Mouse (Mus musculus) heart, adult 2 months (tissue): ENCODE measurements at regions not wholly inside any gene's neighbourhood (a gene's known extent, or its start where the extent isn't known, plus 50 kb on each side); places are given as distances from the start of the nearest gene placed in this dataset.
"Not testable (repeated sequence)": the region's sequence is repeated elsewhere in the genome, so short reads cannot be mapped to it uniquely, and the experiment has no call there.

Experiments
- DNase-seq, 2 experiments: peaks; one replicate each; pipeline ENCODE4 v3.0.0; 2021
- H3K27ac ChIP-seq: fragments of 200-600 bp; 2 replicates; pipeline ENCODE4 v1.8.1; 2022
- H3K27me3 ChIP-seq: fragments of 200-500 bp; 2 replicates; pipeline ENCODE4 v1.6.1; 2012; ENCODE audit warnings: mild to moderate bottlenecking, low read length, inconsistent platforms, mixed read lengths; ENCODE audit not compliant: control insufficient read depth, insufficient read depth
- H3K36me3 ChIP-seq: fragments of 200-500 bp; 2 replicates; pipeline ENCODE4 v1.6.1; 2012; ENCODE audit warnings: low read length, inconsistent platforms; ENCODE audit not compliant: control insufficient read depth, insufficient read depth
- H3K4me1 ChIP-seq: fragments of 200-500 bp; 2 replicates; pipeline ENCODE4 v1.6.1; 2011; ENCODE audit warnings: low read length; ENCODE audit not compliant: control insufficient read depth, insufficient read depth
- H3K4me3 ChIP-seq: fragments of 200-600 bp; 2 replicates; pipeline ENCODE4 v1.8.1; 2022
- H3K79me2 ChIP-seq: fragments of 200-500 bp; replicated peaks from 2 replicates; pipeline ENCODE4 v1.6.1; 2012; ENCODE audit warnings: mild to moderate bottlenecking, inconsistent platforms, low read length, moderate library complexity, mixed read lengths; ENCODE audit not compliant: control insufficient read depth, insufficient read depth
- H3K9ac ChIP-seq: fragments of 200-500 bp; 2 replicates; pipeline ENCODE4 v1.6.1; 2012; ENCODE audit warnings: low read depth, mild to moderate bottlenecking, control low read depth, inconsistent platforms, low read length, mixed read lengths
- CTCF ChIP-seq: fragments of 200-600 bp; IDR thresholded peaks from 2 replicates; pipeline ENCODE4 v1.8.1; 2022; ENCODE audit warnings: antibody characterized with exemption, mild to moderate bottlenecking, moderate library complexity
- EP300 ChIP-seq: fragments of 200-500 bp; IDR thresholded peaks from 2 replicates; pipeline ENCODE4 v1.6.1; 2011; ENCODE audit warnings: low read depth, low read length, control low read depth; ENCODE audit not compliant: insufficient read depth
- POLR2A ChIP-seq: fragments of 200-500 bp; IDR thresholded peaks from 2 replicates; pipeline ENCODE4 v1.6.1; 2011; ENCODE audit warnings: mild to moderate bottlenecking, low read depth, low read length, control low read depth; ENCODE audit not compliant: insufficient read depth
- WGBS: fragments of 180-500 bp; shearing (Covaris S2); methylation state at CpG from one replicate; pipeline ENCODE4 v1.1.7; 2018; 5-methylcytosine and 5-hydroxymethylcytosine counted together
- intact Hi-C: fragments of 180-260 bp; cut with DNase I; formaldehyde crosslinking; loops from one replicate; pipeline ENCODE4 v1.15.1; 2025

GRCm38 (mm10) chr15:96799228-96799627 lies 99.7 kb upstream of the Slc38a2 start:
- Histone ChIP-seq H3K9ac (no peak overlapping the region), H3K27ac (peak overlapping the region; percentile 38), H3K4me3 (no peak overlapping the region), H3K79me2 (no peaks in the 10 kb centered on the region), H3K36me3 (peaks cover 5% of the 10 kb centered on the region), H3K27me3 (no peaks in the 10 kb centered on the region), H3K4me1 (peaks cover 8% of the 10 kb centered on the region)
- peak in 1 of 2 experiments; percentile 45 for DNase-seq
- WGBS = 47% methylated on average over 12 of the region's 12 CpGs
- TF ChIP-seq POLR2A = no peak
- TF ChIP-seq CTCF = no peak
- no peak for TF ChIP-seq EP300
- intact Hi-C loops = loop anchor here (5.0 kb wide), 1 partner anchor 102 kb away; the partner anchor contains the start of gene Slc38a2

GRCm38 (mm10) chr15:96797615-96798270 lies 98.2 kb upstream of the Slc38a2 start:
- 24% methylated on average over 4 of the region's 4 CpGs for WGBS
- intact Hi-C loops = loop anchor here (5.0 kb wide), 1 partner anchor 100 kb away; the partner anchor contains the start of gene Slc38a2
- H3K4me1 ChIP-seq = peaks cover 8% of the 10 kb centered on the region

DNA sequence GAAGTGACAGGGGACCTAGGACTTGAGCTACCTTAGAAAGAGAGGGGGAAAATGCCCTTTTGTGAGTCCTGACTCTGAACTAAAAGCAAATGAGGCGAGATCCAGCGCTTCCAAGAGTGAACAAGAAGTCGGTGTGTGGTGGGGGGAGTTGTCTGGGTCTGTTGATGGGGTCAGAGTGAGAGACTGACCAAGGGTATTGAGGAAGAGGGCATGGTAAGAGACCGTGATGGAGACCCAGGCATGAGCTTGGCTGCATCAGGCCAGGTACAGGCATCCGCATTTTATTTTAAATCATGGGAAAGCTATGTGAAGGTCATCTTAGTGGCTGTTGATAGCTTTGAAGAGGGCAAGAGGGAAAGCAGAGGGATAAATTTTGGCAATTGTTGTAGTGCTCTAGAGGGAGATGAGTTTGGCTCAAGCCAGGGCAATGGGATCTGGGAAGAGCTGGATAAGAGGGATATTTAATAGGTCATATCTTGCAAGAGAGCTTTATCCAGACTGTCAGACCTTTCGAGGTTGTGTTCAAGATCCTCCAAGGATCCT lies 94.7 kb upstream of the Slc38a2 start:
- Histone ChIP-seq H3K27me3 (no peaks in the 10 kb centered on the region), H3K36me3 (peaks cover 5% of the 10 kb centered on the region), H3K4me1 (peaks cover 9% of the 10 kb centered on the region), H3K79me2 (no peaks in the 10 kb centered on the region), H3K27ac (peak overlapping the region; percentile 39), H3K4me3 (no peak overlapping the region), H3K9ac (no peak overlapping the region)
- no peak for DNase-seq
- TF ChIP-seq CTCF = no peak
- TF ChIP-seq POLR2A = no peak
- TF ChIP-seq EP300 = no peak
- intact Hi-C loops = loop anchor here (5.0 kb wide), 1 partner anchor 42 kb away; no protein-coding TSS in a partner anchor
- 71% methylated on average over 6 of the region's 6 CpGs for WGBS

More at GRCm38 (mm10) chr15:96797615-96798270, 98.2 kb upstream of the Slc38a2 start:
- Histone ChIP-seq H3K27ac (peak overlapping the region; percentile 42), H3K9ac (no peak overlapping the region), H3K36me3 (peaks cover 5% of the 10 kb centered on the region), H3K27me3 (no peaks in the 10 kb centered on the region), H3K4me3 (no peak overlapping the region), H3K79me2 (no peaks in the 10 kb centered on the region)
- no peak for DNase-seq
- TF ChIP-seq EP300 (no peak), POLR2A (no peak), CTCF (no peak)

DNA sequence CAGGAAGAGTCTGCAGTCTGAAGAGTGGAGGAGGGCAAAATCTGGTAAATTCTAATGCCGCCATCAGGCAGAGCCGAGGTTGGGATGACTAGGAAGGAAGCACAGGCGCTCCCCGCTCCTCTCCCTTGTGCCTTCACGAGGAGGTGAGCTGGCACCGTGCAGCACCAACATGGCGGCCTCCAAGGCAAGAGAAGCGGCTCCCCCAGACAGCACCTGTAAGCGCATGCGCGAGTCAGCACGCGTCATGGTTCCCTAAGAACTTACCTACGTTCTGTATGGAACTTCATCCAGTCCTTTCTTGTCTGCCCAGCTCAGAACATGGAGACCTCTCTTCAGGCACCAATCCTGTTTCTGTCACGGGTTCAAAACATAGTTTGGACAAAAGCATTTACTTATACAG lies 93.7 kb upstream of the Slc38a2 start:
- H3K4me3 ChIP-seq = no peak overlapping the region
- no peaks in the 10 kb centered on the region for H3K79me2 ChIP-seq
- no peak overlapping the region for H3K9ac ChIP-seq
- H3K36me3 ChIP-seq = peaks cover 5% of the 10 kb centered on the region
- DNase-seq = no peak
- H3K4me1 ChIP-seq = peaks cover 7% of the 10 kb centered on the region
- TF ChIP-seq POLR2A = no peak
- no peak for TF ChIP-seq EP300
- no peak for TF ChIP-seq CTCF
- H3K27ac ChIP-seq = no peak overlapping the region
- intact Hi-C loops = loop anchor here (5.0 kb wide), 1 partner anchor 41 kb away; no protein-coding TSS in a partner anchor
- H3K27me3 ChIP-seq = no peaks in the 10 kb centered on the region
- WGBS = 94% methylated on average over 15 of the region's 15 CpGs

DNA sequence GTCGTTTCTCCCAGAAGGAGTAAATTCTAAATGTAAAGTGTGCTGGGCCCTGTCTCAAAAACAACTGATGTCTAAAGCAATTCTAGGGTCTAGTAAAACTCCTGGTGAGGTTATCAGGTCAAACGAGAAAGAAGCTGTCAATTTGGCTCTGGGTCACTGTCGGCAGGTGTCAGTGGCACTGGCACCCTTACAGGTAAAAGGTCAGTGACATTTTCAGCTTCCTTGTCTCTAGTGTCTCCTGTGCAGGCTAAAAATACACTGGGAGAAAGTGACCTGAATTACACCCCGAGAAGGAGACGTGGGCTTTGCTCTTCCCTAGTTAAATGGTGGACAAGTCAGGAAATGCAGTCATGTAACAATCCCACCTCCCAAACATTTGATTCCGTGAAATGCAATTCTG lies 91.8 kb upstream of the Slc38a2 start:
- 0 out of 2 replicates have a peak overlapping the region, but pooled peaks have one; percentile 16 for H3K9ac ChIP-seq
- intact Hi-C loops = loop anchor here (5.0 kb wide), 1 partner anchor 39 kb away; no protein-coding TSS in a partner anchor
- WGBS = 45% methylated on average over 6 of the region's 6 CpGs
- H3K79me2 ChIP-seq = no peaks in the 10 kb centered on the region
- H3K36me3 ChIP-seq = no peaks in the 10 kb centered on the region
- no peaks in the 10 kb centered on the region for H3K27me3 ChIP-seq
- peaks cover 4% of the 10 kb centered on the region; the same call in 1 of the 2 replicates for H3K4me1 ChIP-seq
- TF ChIP-seq POLR2A (no peak), EP300 (0 out of 2 replicates have a peak, but pooled peaks have one; percentile 51), CTCF (peak; percentile 25)
- peak in 1 of 2 experiments; percentile 30 for DNase-seq
- H3K4me3 ChIP-seq = no peak overlapping the region
- peak overlapping the region; percentile 62 for H3K27ac ChIP-seq

- H3K27me3 ChIP-seq, H3K79me2 ChIP-seq, H3K9ac ChIP-seq, H3K36me3 ChIP-seq, H3K27ac ChIP-seq, intact Hi-C loops, H3K4me3 ChIP-seq, DNase-seq, H3K4me1 ChIP-seq: not testable (repeated sequence)
- 100% methylated on average over 2 of the region's 2 CpGs for WGBS
Observed at GRCm38 (mm10) chr15:96787921-96788320, 88.4 kb upstream of the Slc38a2 start.
